Mouse (Mus musculus) intestine, embryonic 15.5 days (tissue): ENCODE data around the gene Sirt4. TPM values are rescaled to one million over a fixed set of nuclear protein-coding genes. Genes with fewer than 3 reads are reported as not detected.

Experiments used
- ATAC-seq: fragments of 200-750 bp; cut with Nextera tagmentation; 2 replicates; pipeline ENCODE4 v1.8.0; 2017; ENCODE audit warnings: moderate TSS enrichment, moderate library complexity
- H3K27ac ChIP-seq: fragments of 300-500 bp; sonication (generic); 2 replicates; pipeline ENCODE4 v1.5.1; 2015; ENCODE audit warnings: mild to moderate bottlenecking, inconsistent platforms
- H3K27me3 ChIP-seq: fragments of 300-500 bp; sonication (generic); replicated peaks from 2 replicates; pipeline ENCODE4 v1.6.1; 2015; ENCODE audit warnings: inconsistent platforms
- H3K36me3 ChIP-seq: fragments of 300-500 bp; sonication (generic); 2 replicates; pipeline ENCODE4 v1.6.1; 2015; ENCODE audit warnings: inconsistent platforms
- H3K4me1 ChIP-seq: fragments of 300-500 bp; sonication (generic); replicated peaks from 2 replicates; pipeline ENCODE4 v1.6.1; 2015; ENCODE audit warnings: inconsistent platforms
- H3K4me2 ChIP-seq: fragments of 300-500 bp; sonication (generic); replicated peaks from 2 replicates; pipeline ENCODE4 v1.6.1; 2015; ENCODE audit warnings: mild to moderate bottlenecking, inconsistent platforms
- H3K4me3 ChIP-seq: fragments of 300-500 bp; sonication (generic); replicated peaks from 2 replicates; pipeline ENCODE4 v1.5.1; 2015; ENCODE audit warnings: inconsistent platforms
- H3K9ac ChIP-seq: fragments of 300-500 bp; sonication (generic); 2 replicates; pipeline ENCODE4 v1.6.1; 2015; ENCODE audit warnings: inconsistent platforms
- H3K9me3 ChIP-seq: fragments of 300-500 bp; sonication (generic); 2 replicates; pipeline ENCODE4 v1.6.1; 2016; ENCODE audit warnings: inconsistent platforms
- WGBS: fragments of 180-500 bp; shearing (Covaris S2); methylation state at CpG from one replicate; pipeline ENCODE4 v1.1.7; 2015; 5-methylcytosine and 5-hydroxymethylcytosine counted together
- polyA plus RNA-seq: library from polyadenylated mRNA; unstranded; fragments of >200 nt; fragmentation: Nextera tagmentation; extraction: Ambion mirVana; gene quantifications from 2 replicates; pipeline ENCODE4 v1.2.1, GENCODE M21; 2015

Gene Sirt4
- polyA plus RNA-seq, 1 experiment from 2014 or later, result 19.8 TPM

- peaks cover 22% of the 10 kb centered on the region for H3K4me1 ChIP-seq
- WGBS, result 74% methylated on average over 9 of the region's 9 CpGs
- H3K27me3 ChIP-seq, result no peaks in the 10 kb centered on the region
- H3K36me3 ChIP-seq, result no peaks in the 10 kb centered on the region
- ATAC-seq, result no peak
- no peak overlapping the region for H3K4me3 ChIP-seq
- H3K9ac ChIP-seq, result no peak overlapping the region
- no peak overlapping the region for H3K4me2 ChIP-seq
- H3K9me3 ChIP-seq, result no peaks in the 10 kb centered on the region
- no peak overlapping the region for H3K27ac ChIP-seq
Observed at GRCm38 (mm10) chr5:115487942-115488580, 3.5 kb upstream of the Sirt4 start.

GRCm38 (mm10) chr5:115487353-115487752, 2.8 kb upstream of the Sirt4 start:
- no peak for ATAC-seq
- H3K9ac ChIP-seq, result no peak overlapping the region
- no peak overlapping the region for H3K27ac ChIP-seq
- H3K4me3 ChIP-seq, result no peak overlapping the region
- H3K36me3 ChIP-seq, result no peaks in the 10 kb centered on the region; the same call in 1 of the 2 replicates
- peaks cover 25% of the 10 kb centered on the region for H3K4me1 ChIP-seq
- H3K9me3 ChIP-seq, result no peaks in the 10 kb centered on the region
- no peak overlapping the region for H3K4me2 ChIP-seq
- 75% methylated on average over 8 of the region's 8 CpGs for WGBS
- H3K27me3 ChIP-seq, result no peaks in the 10 kb centered on the region

GRCm38 (mm10) chr5:115486726-115487125, 2.2 kb upstream of the Sirt4 start:
- WGBS, result 60% methylated on average over 4 of the region's 4 CpGs
- Histone ChIP-seq H3K4me3 (no peak overlapping the region), H3K36me3 (no peaks in the 10 kb centered on the region; the same call in 1 of the 2 replicates), H3K27ac (no peak overlapping the region), H3K9me3 (no peaks in the 10 kb centered on the region), H3K4me2 (no peak overlapping the region), H3K9ac (no peak overlapping the region), H3K27me3 (no peaks in the 10 kb centered on the region), H3K4me1 (peaks cover 20% of the 10 kb centered on the region)
- no peak for ATAC-seq

GRCm38 (mm10) chr5:115485489-115486205, 1.1 kb upstream of the Sirt4 start:
- no peak overlapping the region for H3K4me2 ChIP-seq
- H3K4me1 ChIP-seq, result peaks cover 11% of the 10 kb centered on the region
- 80% methylated on average over 18 of the region's 18 CpGs for WGBS
- H3K9me3 ChIP-seq, result no peaks in the 10 kb centered on the region
- no peak overlapping the region for H3K27ac ChIP-seq
- no peak overlapping the region for H3K4me3 ChIP-seq
- H3K36me3 ChIP-seq, result no peaks in the 10 kb centered on the region; the same call in 1 of the 2 replicates
- no peak overlapping the region for H3K9ac ChIP-seq
- no peak for ATAC-seq
- no peaks in the 10 kb centered on the region for H3K27me3 ChIP-seq

GRCm38 (mm10) chr5:115484996-115485395, 471 bp upstream of the Sirt4 start:
- ATAC-seq, result no peak
- H3K9ac ChIP-seq, result peak overlapping the region; percentile 46
- peak overlapping the region; percentile 30 for H3K4me3 ChIP-seq
- no peak overlapping the region for H3K27ac ChIP-seq
- no peaks in the 10 kb centered on the region for H3K27me3 ChIP-seq
- peaks cover 13% of the 10 kb centered on the region for H3K4me1 ChIP-seq
- no peaks in the 10 kb centered on the region for H3K9me3 ChIP-seq
- WGBS, result 66% methylated on average over 5 of the region's 5 CpGs
- peak overlapping the region; percentile 51 for H3K4me2 ChIP-seq
- no peaks in the 10 kb centered on the region; the same call in 1 of the 2 replicates for H3K36me3 ChIP-seq

- peaks cover 10% of the 10 kb centered on the region for H3K4me1 ChIP-seq
- no peak for ATAC-seq
- H3K27me3 ChIP-seq, result no peaks in the 10 kb centered on the region
- 53% methylated on average over 6 of the region's 6 CpGs for WGBS
- H3K9me3 ChIP-seq, result no peaks in the 10 kb centered on the region
- no peak overlapping the region for H3K27ac ChIP-seq
- no peaks in the 10 kb centered on the region; the same call in 1 of the 2 replicates for H3K36me3 ChIP-seq
- no peak overlapping the region for H3K4me2 ChIP-seq
- H3K4me3 ChIP-seq, result no peak overlapping the region
- H3K9ac ChIP-seq, result no peak overlapping the region
Observed at GRCm38 (mm10) chr5:115483385-115483784, 1.1 kb downstream of the Sirt4 start.

- H3K4me1 ChIP-seq, result peaks cover 10% of the 10 kb centered on the region
- H3K9ac ChIP-seq, result peak overlapping the region; percentile 13; the same call in 1 of the 2 replicates
- no peak overlapping the region for H3K4me3 ChIP-seq
- no peak overlapping the region for H3K27ac ChIP-seq
- H3K36me3 ChIP-seq, result peaks cover 3% of the 10 kb centered on the region; the same call in 1 of the 2 replicates
- H3K9me3 ChIP-seq, result no peaks in the 10 kb centered on the region
- H3K27me3 ChIP-seq, result no peaks in the 10 kb centered on the region
- H3K4me2 ChIP-seq, result peak overlapping the region; percentile 22; the same call in 1 of the 2 replicates
- ATAC-seq, result no peak
- WGBS, result 57% methylated on average over 38 of the region's 38 CpGs
Observed at GRCm38 (mm10) chr5:115482390-115483265, 1.9 kb downstream of the Sirt4 start.

- Histone ChIP-seq H3K4me2 (peak overlapping the region; percentile 48), H3K9ac (no peak overlapping the region), H3K27me3 (no peaks in the 10 kb centered on the region), H3K36me3 (peaks cover 6% of the 10 kb centered on the region; the same call in 1 of the 2 replicates), H3K4me3 (no peak overlapping the region), H3K9me3 (no peaks in the 10 kb centered on the region), H3K4me1 (peaks cover 16% of the 10 kb centered on the region), H3K27ac (no peak overlapping the region)
- WGBS, result 29% methylated on average over 27 of the region's 27 CpGs
- no peak for ATAC-seq
Observed at GRCm38 (mm10) chr5:115480101-115480500, 4.4 kb downstream of the Sirt4 start.

GRCm38 (mm10) chr5:115479561-115479960, 5.0 kb downstream of the Sirt4 start:
- Histone ChIP-seq H3K4me1 (peaks cover 16% of the 10 kb centered on the region), H3K4me3 (no peak overlapping the region), H3K27me3 (no peaks in the 10 kb centered on the region), H3K27ac (no peak overlapping the region), H3K9me3 (no peaks in the 10 kb centered on the region), H3K36me3 (peaks cover 6% of the 10 kb centered on the region; the same call in 1 of the 2 replicates), H3K4me2 (no peak overlapping the region), H3K9ac (no peak overlapping the region)
- 58% methylated on average over 15 of the region's 15 CpGs for WGBS
- ATAC-seq, result no peak

- H3K9me3 ChIP-seq, result no peaks in the 10 kb centered on the region
- H3K27ac ChIP-seq, result no peak overlapping the region
- H3K36me3 ChIP-seq, result peaks cover 6% of the 10 kb centered on the region; the same call in 1 of the 2 replicates
- H3K4me3 ChIP-seq, result peak overlapping the region; percentile 35
- H3K27me3 ChIP-seq, result no peaks in the 10 kb centered on the region
- H3K4me2 ChIP-seq, result peak overlapping the region; percentile 59
- ATAC-seq, result peak; percentile 32; the same call in 1 of the 2 replicates
- H3K4me1 ChIP-seq, result peaks cover 9% of the 10 kb centered on the region
- 42% methylated on average over 12 of the region's 12 CpGs for WGBS
- no peak overlapping the region for H3K9ac ChIP-seq
Observed at GRCm38 (mm10) chr5:115476107-115476727, 8.3 kb downstream of the Sirt4 start.

GRCm38 (mm10) chr5:115475337-115476106, 9.0 kb downstream of the Sirt4 start:
- Histone ChIP-seq H3K9ac (peak overlapping the region; percentile 33), H3K9me3 (no peaks in the 10 kb centered on the region), H3K27ac (no peak overlapping the region), H3K4me3 (peak overlapping the region; percentile 35), H3K4me1 (peaks cover 9% of the 10 kb centered on the region), H3K4me2 (peak overlapping the region; percentile 59), H3K36me3 (peaks cover 6% of the 10 kb centered on the region; the same call in 1 of the 2 replicates), H3K27me3 (no peaks in the 10 kb centered on the region)
- 18% methylated on average over 22 of the region's 22 CpGs for WGBS
- peak; percentile 77 for ATAC-seq
